Mouse (Mus musculus) small intestine, adult 10 weeks (tissue): ENCODE results near the gene Commd6. TPM values are rescaled to one million over a fixed set of nuclear protein-coding genes. Genes with fewer than 3 reads are reported as not detected.

Experiments used
- polyA plus RNA-seq: library from polyadenylated mRNA; stranded (reverse); fragments of 350-450 nt; fragmentation: Illumina TruSeq; extraction: RNeasy Lipid Tissue Mini Kit (QIAGEN cat#74804); gene quantifications from one replicate; pipeline ENCODE4 v1.2.3, GENCODE M21; 2014; ENCODE audit warnings: low replicate concordance

Commd6 gene
- 101 TPM for polyA plus RNA-seq

DNA sequence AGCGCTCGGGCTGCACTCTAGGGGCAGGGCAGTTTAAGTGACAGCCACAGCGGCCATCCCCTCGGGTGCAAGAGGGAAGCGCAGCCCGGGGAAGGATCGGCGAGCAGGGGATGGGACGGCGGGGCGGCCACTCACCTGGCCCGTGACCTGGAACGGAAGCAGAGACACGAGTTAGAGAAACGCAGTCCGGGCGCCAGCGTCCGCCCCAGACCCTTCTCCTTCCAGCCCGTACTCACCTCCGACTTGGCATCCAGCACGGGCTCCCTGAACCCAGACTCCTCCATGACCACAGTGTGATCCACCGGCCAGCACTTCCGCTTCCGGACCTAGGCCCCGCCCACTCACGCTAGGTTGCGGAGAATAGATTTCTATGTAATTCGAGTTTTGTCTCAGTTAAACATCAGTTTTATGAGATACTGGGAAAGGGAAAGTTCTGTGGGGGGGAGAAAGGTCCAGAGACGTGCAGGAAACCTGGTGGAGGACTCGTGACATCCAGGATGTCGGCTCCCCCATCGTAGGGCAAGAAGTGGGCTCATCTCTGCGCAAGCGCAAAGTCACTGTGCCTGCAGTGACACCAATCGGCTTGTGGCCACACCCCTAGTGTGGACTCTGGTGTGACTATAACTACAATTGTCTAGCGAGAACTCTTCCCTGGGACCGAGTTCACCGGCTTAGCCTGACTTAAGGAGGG lies at the start of gene Commd6:
Gene Commd6 (minus strand): TSS at position 534 of the 691 bp plus-strand sequence.

DNA sequence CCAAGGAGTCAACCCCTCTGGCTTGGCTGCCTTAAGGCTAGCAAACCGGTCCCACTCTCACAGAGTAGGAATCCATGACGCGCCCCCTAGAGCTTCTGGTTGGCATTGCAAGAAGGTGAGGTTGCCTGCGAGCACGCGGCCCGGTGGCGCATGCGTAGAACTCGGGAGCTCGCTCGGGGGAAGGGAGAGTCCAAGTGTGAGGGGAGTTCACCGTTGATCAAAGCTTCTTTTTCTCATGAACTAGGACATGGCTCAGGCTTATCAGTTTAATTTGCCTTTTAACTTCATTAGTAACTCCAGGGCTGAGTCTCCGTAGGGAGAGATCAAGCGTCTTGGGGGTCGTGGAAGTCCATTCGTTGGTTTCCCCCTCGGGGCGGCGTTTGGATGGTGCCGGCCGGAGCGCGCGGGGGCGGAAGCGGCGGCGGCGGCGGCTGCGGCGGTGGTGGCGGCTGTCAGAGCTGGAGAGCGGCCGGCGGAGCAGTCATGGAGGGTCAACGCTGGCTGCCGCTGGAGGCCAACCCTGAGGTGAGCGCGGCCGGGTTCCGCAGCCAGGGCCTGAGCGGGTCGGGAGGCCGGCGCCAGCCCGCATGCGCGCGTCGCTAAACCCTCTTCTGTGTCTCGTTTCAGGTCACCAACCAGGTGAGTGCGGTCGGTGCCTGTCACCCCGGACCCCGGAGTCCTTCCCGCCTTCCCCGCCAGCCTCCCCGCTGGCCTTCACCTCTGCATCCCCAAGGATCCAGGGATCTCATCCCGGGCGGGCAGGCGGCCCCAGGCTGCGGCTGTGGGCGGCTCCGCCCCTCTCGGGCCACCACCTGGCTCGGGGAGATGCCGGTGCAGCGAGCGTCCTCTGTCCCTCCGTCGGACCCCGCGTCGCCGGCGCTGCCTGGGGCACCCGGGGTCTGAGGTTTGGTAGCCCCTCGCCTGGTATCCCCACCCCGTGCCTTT lies 13.4 kb upstream of the Commd6 start, which contains the start of gene Uchl3:
Gene Uchl3 (plus strand): TSS at position 387 of the 945 bp plus-strand sequence.

DNA sequence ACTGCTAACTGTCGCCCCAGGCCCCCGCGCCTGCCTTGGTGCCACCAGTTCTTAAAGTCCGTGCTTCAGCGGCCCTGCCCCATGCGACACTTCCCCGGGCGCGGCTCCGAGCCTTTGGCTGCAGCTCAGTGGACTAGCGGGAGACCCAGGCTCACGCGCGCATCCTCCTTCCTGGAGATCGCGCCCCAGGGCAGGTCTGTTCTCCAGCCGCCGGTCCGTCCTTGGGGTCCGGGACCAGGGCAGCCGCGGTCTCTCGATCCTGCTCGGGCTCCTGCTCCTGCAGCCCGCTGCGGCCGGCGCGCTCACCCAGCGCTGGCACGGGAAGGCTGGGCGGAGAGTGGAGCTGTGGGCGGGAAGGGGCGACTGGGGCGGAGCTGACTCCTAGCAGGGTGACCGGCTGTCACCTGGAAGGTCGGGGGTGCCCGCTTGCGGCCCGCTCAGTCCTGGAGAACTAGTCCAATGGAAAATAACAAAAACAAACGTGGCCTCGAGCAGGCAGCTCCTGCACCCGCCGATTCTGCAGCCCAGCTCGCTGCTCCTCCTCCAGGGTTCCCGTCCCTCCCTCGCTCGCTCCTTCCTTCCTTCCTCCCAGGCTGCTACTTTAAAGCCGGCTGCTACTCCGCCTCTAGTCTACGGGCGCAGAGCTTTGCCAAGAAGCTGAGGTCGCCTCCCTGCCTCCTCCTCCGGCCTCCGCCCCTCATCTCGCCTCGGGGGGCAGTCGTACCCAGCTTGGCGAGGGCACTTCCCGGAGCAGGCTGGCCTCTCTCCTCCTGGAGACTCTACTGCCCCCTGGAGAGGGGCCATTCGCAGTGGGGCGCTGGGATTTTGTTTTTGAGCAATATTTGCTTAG lies 31.7 kb downstream of the Commd6 start, which contains the start of gene Tbc1d4:
Gene Tbc1d4 (minus strand): TSS at position 673 of the 850 bp plus-strand sequence.

Other genes starting within 250 kb of the Commd6 start
- gene Tbc1d4, start 31.5 kb downstream of the Commd6 start, polyA plus RNA-seq = 9.5 TPM
- gene Uchl3, start 13.3 kb upstream of the Commd6 start, polyA plus RNA-seq = 158 TPM
- not detected for gene Gm9922, start 89.1 kb upstream of the Commd6 start, polyA plus RNA-seq
- gene Lmo7, start 89.3 kb upstream of the Commd6 start, polyA plus RNA-seq = 453 TPM